Mouse (Mus musculus): Measurements from ENCODE around the gene Herc3.

DNA sequence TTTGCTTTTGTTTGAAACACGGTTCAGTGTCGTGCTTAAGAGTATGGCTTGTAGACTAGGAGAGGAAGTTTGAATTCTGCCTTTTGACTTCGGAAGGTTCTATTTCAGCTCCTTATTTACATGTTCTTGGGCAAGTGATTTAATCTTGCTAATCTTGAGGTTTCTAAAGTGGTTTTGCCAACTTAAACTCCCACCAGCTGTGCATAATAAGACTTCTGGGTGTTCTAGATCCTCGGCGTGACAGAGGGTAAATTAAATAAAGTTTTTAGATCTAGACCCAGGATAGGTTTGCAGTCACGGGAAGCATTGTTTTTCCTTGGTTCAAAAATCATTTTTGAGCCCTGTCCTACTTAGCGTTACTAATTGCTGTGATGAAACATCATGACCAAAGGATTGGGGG lies 3.2 kb downstream of the Herc3 start:
- TF ChIP-seq CTCF (IDR thresholded peaks at IDR 0.05) (no peak), EP300 (IDR thresholded peaks at IDR 0.05) (no peak)
